Mouse (Mus musculus) intestine, embryonic 16.5 days (tissue): Measurements from ENCODE around the gene Tram2. TPM values are rescaled to one million over a fixed set of nuclear protein-coding genes. Genes with fewer than 3 reads are reported as not detected.

Source experiments
- ATAC-seq: fragments of 200-750 bp; cut with Nextera tagmentation; 2 replicates; pipeline ENCODE4 v1.8.0; 2017; ENCODE audit warnings: moderate TSS enrichment, moderate library complexity
- H3K27ac ChIP-seq: fragments of 300-500 bp; sonication (generic); 2 replicates; pipeline ENCODE4 v1.5.1; 2014; ENCODE audit warnings: mild to moderate bottlenecking, low read length
- H3K27me3 ChIP-seq: fragments of 300-500 bp; sonication (generic); replicated peaks from 2 replicates; pipeline ENCODE4 v1.6.1; 2014; ENCODE audit warnings: low read length, control low read depth, mixed read lengths; ENCODE audit not compliant: control insufficient read depth, insufficient read depth
- H3K36me3 ChIP-seq: fragments of 300-500 bp; sonication (generic); 2 replicates; pipeline ENCODE4 v1.6.1; 2014; ENCODE audit warnings: low read length, control low read depth; ENCODE audit not compliant: control insufficient read depth, insufficient read depth
- H3K4me1 ChIP-seq: fragments of 300-500 bp; sonication (generic); 2 replicates; pipeline ENCODE4 v1.6.1; 2014; ENCODE audit warnings: low read length, control low read depth, mixed read lengths; ENCODE audit not compliant: control insufficient read depth, insufficient read depth
- H3K4me2 ChIP-seq: fragments of 300-500 bp; sonication (generic); 2 replicates; pipeline ENCODE4 v1.6.1; 2014; ENCODE audit warnings: low read depth, low read length, control low read depth
- H3K4me3 ChIP-seq: fragments of 300-500 bp; sonication (generic); 2 replicates; pipeline ENCODE4 v1.5.1; 2014; ENCODE audit warnings: mild to moderate bottlenecking, low read length
- H3K9ac ChIP-seq: fragments of 300-500 bp; sonication (generic); 2 replicates; pipeline ENCODE4 v1.6.1; 2014; ENCODE audit warnings: low read depth, low read length
- H3K9me3 ChIP-seq: fragments of 300-500 bp; sonication (generic); 2 replicates; pipeline ENCODE4 v1.6.1; 2016; ENCODE audit warnings: low read length, control low read depth; ENCODE audit not compliant: control insufficient read depth
- WGBS: fragments of 180-500 bp; shearing (Covaris S2); extraction: QIAGEN DNeasy Blood & Tissue Kit; methylation state at CpG from one replicate; pipeline ENCODE4 v1.1.7; 2014; 5-methylcytosine and 5-hydroxymethylcytosine counted together
- polyA plus RNA-seq: library from polyadenylated mRNA; unstranded; fragments of >200 nt; fragmentation: Nextera tagmentation; extraction: Ambion mirVana; gene quantifications from 2 replicates; pipeline ENCODE4 v1.2.1, GENCODE M21; 2015

Tram2 gene
- polyA plus RNA-seq, 1 experiment from 2014 or later: 5.3 TPM

- Histone ChIP-seq H3K27me3 (no peaks in the 10 kb centered on the region), H3K36me3 (no peaks in the 10 kb centered on the region), H3K4me2 (no peak overlapping the region), H3K9ac (no peak overlapping the region), H3K4me1 (no peaks in the 10 kb centered on the region; the same call in 1 of the 2 replicates), H3K4me3 (no peak overlapping the region), H3K9me3 (no peaks in the 10 kb centered on the region), H3K27ac (no peak overlapping the region)
- no peak for ATAC-seq
- 80% methylated on average over 5 of the region's 5 CpGs for WGBS
These were observed 84.7 kb downstream of the Tram2 start for GRCm38 (mm10) chr1:20994338-20994737.

DNA sequence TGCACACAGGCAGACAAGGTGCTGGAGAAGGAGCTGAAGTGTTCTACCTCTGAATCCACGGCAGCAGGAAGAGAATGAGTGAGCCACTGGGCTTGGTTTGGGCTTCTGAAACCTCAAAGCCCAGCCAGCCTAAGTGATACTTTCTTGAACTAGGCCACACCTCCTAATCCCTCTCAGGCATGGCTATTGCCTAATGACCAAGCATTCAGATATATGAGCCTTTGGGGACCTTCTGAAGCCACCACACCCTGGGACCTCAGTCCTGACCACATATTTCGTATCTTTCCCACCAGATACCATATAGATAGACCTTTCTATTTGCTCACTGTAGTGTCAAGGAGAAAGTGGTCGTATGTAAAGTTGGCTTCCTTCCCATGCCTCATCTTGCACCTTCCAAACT lies 85.3 kb downstream of the Tram2 start:
- H3K9ac ChIP-seq: no peak overlapping the region
- no peaks in the 10 kb centered on the region; the same call in 1 of the 2 replicates for H3K4me1 ChIP-seq
- WGBS: 85% methylated on average over 3 of the region's 3 CpGs
- H3K36me3 ChIP-seq: no peaks in the 10 kb centered on the region
- no peak overlapping the region for H3K4me3 ChIP-seq
- no peaks in the 10 kb centered on the region for H3K27me3 ChIP-seq
- H3K27ac ChIP-seq: no peak overlapping the region
- H3K4me2 ChIP-seq: no peak overlapping the region
- no peak for ATAC-seq
- no peaks in the 10 kb centered on the region for H3K9me3 ChIP-seq

DNA sequence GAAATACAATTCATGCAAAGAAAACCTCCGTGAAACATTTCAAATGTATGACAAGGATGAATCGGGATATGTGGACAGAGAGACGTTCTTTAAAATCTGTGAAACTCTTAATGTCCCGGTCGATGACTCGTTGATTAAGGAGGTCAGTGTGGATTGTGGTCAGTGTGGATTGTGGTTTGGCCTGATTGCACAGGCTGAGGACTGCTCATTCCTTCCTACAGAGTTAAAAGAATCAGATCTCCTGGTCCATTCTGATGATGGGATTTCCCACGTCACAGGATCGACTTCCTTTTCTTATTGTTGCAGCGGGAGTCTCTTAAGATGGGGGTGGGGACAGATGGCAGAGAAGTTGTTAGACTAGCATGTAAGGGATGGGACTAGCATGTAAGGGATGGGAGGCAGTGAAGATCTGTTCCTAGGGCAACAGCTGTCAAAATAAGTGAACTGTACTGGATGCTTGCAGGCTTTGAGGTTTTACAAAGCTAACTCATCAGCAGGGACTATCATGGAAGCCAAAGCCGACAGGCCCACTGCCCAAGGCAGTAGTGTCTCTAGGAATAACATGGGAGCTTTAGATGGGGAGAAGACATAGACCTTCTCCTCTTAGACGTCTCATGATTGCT lies 89.5 kb downstream of the Tram2 start:
- ATAC-seq: no peak
- H3K9me3 ChIP-seq: no peaks in the 10 kb centered on the region
- H3K4me2 ChIP-seq: no peak overlapping the region
- H3K9ac ChIP-seq: no peak overlapping the region
- H3K27me3 ChIP-seq: no peaks in the 10 kb centered on the region
- H3K4me1 ChIP-seq: no peaks in the 10 kb centered on the region
- H3K4me3 ChIP-seq: no peak overlapping the region
- 88% methylated on average over 11 of the region's 11 CpGs for WGBS
- H3K36me3 ChIP-seq: no peaks in the 10 kb centered on the region
- no peak overlapping the region for H3K27ac ChIP-seq

GRCm38 (mm10) chr1:20986378-20987056 lies 92.5 kb downstream of the Tram2 start:
- Histone ChIP-seq H3K4me2 (no peak overlapping the region), H3K4me1 (no peaks in the 10 kb centered on the region), H3K27me3 (no peaks in the 10 kb centered on the region), H3K4me3 (no peak overlapping the region), H3K27ac (no peak overlapping the region), H3K9ac (no peak overlapping the region), H3K36me3 (no peaks in the 10 kb centered on the region), H3K9me3 (no peaks in the 10 kb centered on the region)
- ATAC-seq: no peak
- 61% methylated on average over 10 of the region's 10 CpGs for WGBS

GRCm38 (mm10) chr1:20984582-20984981 lies 94.4 kb downstream of the Tram2 start:
- no peaks in the 10 kb centered on the region for H3K27me3 ChIP-seq
- no peak for ATAC-seq
- H3K4me3 ChIP-seq: no peak overlapping the region
- H3K36me3 ChIP-seq: no peaks in the 10 kb centered on the region
- H3K4me2 ChIP-seq: no peak overlapping the region
- H3K9ac ChIP-seq: no peak overlapping the region
- 64% methylated on average over 4 of the region's 4 CpGs for WGBS
- H3K9me3 ChIP-seq: no peaks in the 10 kb centered on the region
- H3K27ac ChIP-seq: no peak overlapping the region
- no peaks in the 10 kb centered on the region for H3K4me1 ChIP-seq

DNA sequence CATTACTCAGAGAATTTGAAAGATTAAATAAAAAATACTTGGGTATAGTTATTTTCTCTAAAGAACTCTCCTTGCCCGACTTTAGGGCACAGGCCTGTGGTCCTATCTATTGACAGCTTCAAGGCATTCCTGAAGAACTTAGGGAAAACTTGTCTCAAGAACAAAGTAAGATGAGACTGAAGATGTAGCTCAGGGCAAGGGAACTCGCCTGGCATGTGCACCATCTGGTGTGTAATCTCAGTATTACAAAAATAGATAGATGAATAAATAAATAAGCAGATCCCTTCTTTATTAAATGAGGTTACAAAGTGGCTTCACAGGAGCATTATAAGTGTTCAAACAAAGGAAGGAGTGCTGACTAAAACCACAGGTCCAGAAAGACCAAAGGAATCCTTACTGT lies 94.9 kb downstream of the Tram2 start:
- H3K4me2 ChIP-seq: no peak overlapping the region
- H3K27me3 ChIP-seq: no peaks in the 10 kb centered on the region
- no peak overlapping the region for H3K4me3 ChIP-seq
- ATAC-seq: no peak
- H3K36me3 ChIP-seq: no peaks in the 10 kb centered on the region
- 75% methylated on average over 2 of the region's 2 CpGs for WGBS
- H3K9ac ChIP-seq: no peak overlapping the region
- no peak overlapping the region for H3K27ac ChIP-seq
- no peaks in the 10 kb centered on the region for H3K9me3 ChIP-seq
- no peaks in the 10 kb centered on the region for H3K4me1 ChIP-seq

GRCm38 (mm10) chr1:20981764-20982163 lies 97.3 kb downstream of the Tram2 start:
- no peak overlapping the region for H3K4me2 ChIP-seq
- H3K4me1 ChIP-seq: no peaks in the 10 kb centered on the region
- H3K27ac ChIP-seq: no peak overlapping the region
- no peak overlapping the region for H3K9ac ChIP-seq
- H3K9me3 ChIP-seq: no peaks in the 10 kb centered on the region
- H3K36me3 ChIP-seq: no peaks in the 10 kb centered on the region
- H3K27me3 ChIP-seq: no peaks in the 10 kb centered on the region
- ATAC-seq: no peak
- 94% methylated on average over 6 of the region's 6 CpGs for WGBS
- no peak overlapping the region for H3K4me3 ChIP-seq

GRCm38 (mm10) chr1:20980553-20980952 lies 98.5 kb downstream of the Tram2 start:
- Histone ChIP-seq H3K9me3 (no peaks in the 10 kb centered on the region), H3K9ac (no peak overlapping the region), H3K27me3 (no peaks in the 10 kb centered on the region), H3K36me3 (no peaks in the 10 kb centered on the region), H3K4me1 (no peaks in the 10 kb centered on the region), H3K27ac (no peak overlapping the region), H3K4me3 (no peak overlapping the region), H3K4me2 (no peak overlapping the region)
- ATAC-seq: no peak
- 74% methylated on average over 1 of the region's 1 CpGs for WGBS

DNA sequence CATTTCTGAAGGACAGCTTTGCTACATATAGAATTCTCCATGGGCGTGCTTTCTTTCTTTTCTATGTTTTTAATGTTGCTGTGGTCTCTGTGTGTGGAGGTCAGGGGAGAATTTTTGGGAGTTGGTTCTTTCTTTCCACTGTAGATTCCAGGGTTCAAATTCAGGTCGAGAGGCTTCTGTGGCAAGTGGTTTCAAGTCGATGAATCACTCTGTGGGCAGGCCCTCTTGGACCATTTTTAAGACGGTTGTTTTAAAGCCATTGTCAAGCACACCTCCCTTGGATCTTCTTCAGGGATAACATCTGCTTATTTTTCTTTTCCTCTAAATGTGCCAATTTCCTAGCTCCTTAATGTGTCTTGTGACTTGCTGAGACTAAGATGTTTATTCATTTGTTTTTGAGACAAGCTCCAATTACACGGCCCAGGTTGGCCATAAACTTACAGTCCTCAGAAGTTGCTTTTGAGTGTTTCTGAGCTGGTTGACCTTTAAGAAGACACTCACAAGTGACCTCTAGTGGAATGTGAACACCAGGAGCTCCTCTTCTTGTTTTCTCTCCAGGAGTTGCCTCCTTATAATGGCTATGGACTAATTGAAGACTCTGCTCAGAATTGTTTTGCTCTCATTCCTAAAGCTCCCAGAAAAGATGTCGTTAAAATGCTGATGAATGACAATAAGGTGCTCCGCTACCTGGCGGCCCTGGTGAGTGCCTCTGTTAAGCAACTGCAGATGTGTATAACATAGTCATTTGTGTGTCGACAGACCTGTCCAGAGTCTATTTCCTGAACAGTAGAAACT lies 104.5 kb downstream of the Tram2 start:
- H3K4me1 ChIP-seq: no peaks in the 10 kb centered on the region
- ATAC-seq: no peak
- no peak overlapping the region for H3K4me2 ChIP-seq
- no peaks in the 10 kb centered on the region for H3K36me3 ChIP-seq
- WGBS: 68% methylated on average over 9 of the region's 9 CpGs
- no peak overlapping the region for H3K4me3 ChIP-seq
- H3K27ac ChIP-seq: no peak overlapping the region
- H3K9ac ChIP-seq: no peak overlapping the region
- H3K27me3 ChIP-seq: no peaks in the 10 kb centered on the region
- H3K9me3 ChIP-seq: no peaks in the 10 kb centered on the region
